In genomic region chr5:112532210-112532609, GRCm38 (mm10) we compare ENCODE assay signal across 11 mouse cellular contexts. TPM values are rescaled to one million over a fixed set of nuclear protein-coding genes. Genes with fewer than 3 reads are reported as not detected.
DNase-seq lines count a peak whose midpoint lies in the region; ATAC-seq and TF ChIP-seq lines count a peak whose summit lies in the region.
"Had no signal": no experiment of that assay in that cellular context is flagged by ENCODE, and none has a peak within 500 bp of the region (broad histone marks: within the 10 kb centered on the region; RNA-seq: fewer than 3 reads in every experiment).

No protein-coding gene starts in this region.

- H3K4me3 ChIP-seq in layer of hippocampus, adult 2 months, result no peak overlapping the region
- no peak overlapping the region for H3K4me3 ChIP-seq in limb, embryonic 10.5 days
- H3K4me3 ChIP-seq: embryonic facial prominence, embryonic 12.5 days; neural tube, embryonic 13.5 days had no signal

- no peaks in the 10 kb centered on the region for H3K9me3 ChIP-seq in limb, embryonic 10.5 days (replicated peaks)
- H3K9me3 ChIP-seq: embryonic facial prominence, embryonic 12.5 days had no signal

- H3K27ac ChIP-seq in layer of hippocampus, adult 2 months, result peak overlapping the region; percentile 68; the same call in 1 of the 2 replicates
- no peak overlapping the region for H3K27ac ChIP-seq in limb, embryonic 10.5 days
- H3K27ac ChIP-seq: embryonic facial prominence, embryonic 12.5 days; neural tube, embryonic 13.5 days had no signal

- H3K36me3 ChIP-seq in limb, embryonic 10.5 days, result no peaks in the 10 kb centered on the region
- H3K36me3 ChIP-seq: embryonic facial prominence, embryonic 12.5 days had no signal

- 64% methylated on average over 8 of the region's 8 CpGs for WGBS in limb, embryonic 10.5 days

- peak; percentile 11 for DNase-seq in CD4-positive, CD25-positive, alpha-beta regulatory T cell, adult 2 months (ENCODE audit: low read depth, low spot score)
- no peak for DNase-seq in layer of hippocampus, adult 2 months (ENCODE audit: low spot score in 2 of 2)
- no peak for DNase-seq in layer of hippocampus, adult 18-20 months (ENCODE audit: low spot score in 2 of 2)
- DNase-seq in A20 (ENCODE audit: low read depth, low spot score), result peak; percentile 1
- DNase-seq in cerebellum, postnatal 14 days, result peak; percentile 59 to 76
- DNase-seq in limb, embryonic 10.5 days (ENCODE audit: low spot score), result no peak
- no peak for DNase-seq in retina, postnatal 1 day
- DNase-seq: adrenal gland, adult 8-10 months had no signal

- no peak for ATAC-seq in CD4-positive, CD25-positive, alpha-beta regulatory T cell, adult 4 months

- peak; percentile 80 for TF ChIP-seq CTCF in layer of hippocampus, adult 2 months (conservative IDR thresholded peaks at IDR 0.05)

- H3K27me3 ChIP-seq in limb, embryonic 10.5 days (ENCODE audit: low read depth, poor library complexity, severe bottlenecking), result 0 out of 2 replicates have a peak, but pooled peaks cover 9% of the 10 kb centered on the region

- peaks cover 21% of the 10 kb centered on the region for H3K4me1 ChIP-seq in limb, embryonic 10.5 days
- H3K4me1 ChIP-seq: embryonic facial prominence, embryonic 12.5 days had no signal

RNA-seq across cellular contexts. Expression of gene Sez6l, which starts 44.8 kb away (rescaled TPM):
- polyA plus RNA-seq in CD4-positive, CD25-positive, alpha-beta regulatory T cell, adult 4 months (2017; shearing (Covaris generic)), result not detected
- total RNA-seq in layer of hippocampus, adult 2 months (2021), result 100 to 1,000 TPM; 233 to 235 TPM
- 100 to 1,000 TPM; 226 to 228 TPM for total RNA-seq in layer of hippocampus, adult 18-20 months (2021)
- 0.09 and 0.16 TPM in 2 replicates for polyA plus RNA-seq in limb, embryonic 10.5 days (2016; fragmentation: Nextera tagmentation; extraction: Ambion mirVana)

Comparison
In these comparisons a context has a peak if more than half of its experiments do, and no peak if none do; other contexts are left out.
1. DNase-seq: peak in CD4-positive, CD25-positive, alpha-beta regulatory T cell, adult 2 months (single experiment), A20 (single experiment) and cerebellum, postnatal 14 days (2 of 2); none in layer of hippocampus, adult 2 months (0 of 2), layer of hippocampus, adult 18-20 months (0 of 2), limb, embryonic 10.5 days (single experiment) and retina, postnatal 1 day (single experiment).